Mouse (Mus musculus): Measurements from ENCODE around the gene Map10.

DNA sequence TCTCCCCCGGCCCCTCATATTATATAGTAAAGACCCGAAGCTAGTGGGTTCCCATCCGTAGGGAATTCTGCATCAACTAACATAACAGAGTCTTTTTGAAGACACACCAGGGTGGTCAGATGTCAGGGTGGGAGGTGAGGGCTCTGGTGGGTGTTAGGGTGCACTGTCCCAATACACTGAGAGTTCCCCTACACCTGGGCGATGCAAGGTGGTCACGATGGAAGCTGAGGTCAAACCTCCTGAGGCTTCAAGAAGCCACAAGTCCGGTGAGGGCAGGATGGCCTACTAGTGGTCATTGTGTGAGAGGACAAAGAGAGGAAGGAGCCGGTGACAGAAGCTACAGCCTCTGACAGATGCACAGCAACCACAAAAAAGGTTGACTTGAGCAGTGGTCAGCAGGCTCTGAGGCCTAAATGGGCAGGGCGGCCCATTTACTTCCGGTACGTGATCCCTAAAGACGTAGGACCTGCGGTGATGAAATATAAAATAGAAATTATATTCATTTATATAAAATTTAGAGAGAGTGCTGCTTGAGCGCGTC, 389 bp upstream of the Map10 start:
- TF ChIP-seq CTCF (conservative IDR thresholded peaks at IDR 0.05; ENCODE audit: insufficient read depth, insufficient read length, low read depth, low read length) (no peak), POLR2A (IDR thresholded peaks at IDR 0.05; ENCODE audit: low read depth, low read length) (no peak)

Data from kidney, adult 2 months (tissue).